Comparison of ENCODE assay signal across 15 mouse cellular contexts in genomic region chr2:39142357-39142948, GRCm38 (mm10). TPM values are rescaled to one million over a fixed set of nuclear protein-coding genes. Genes with fewer than 3 reads are reported as not detected.
DNase-seq lines count a peak whose midpoint lies in the region; TF ChIP-seq lines count a peak whose summit lies in the region.
"Had no signal": no experiment of that assay in that cellular context is flagged by ENCODE, and none has a peak within 500 bp of the region (broad histone marks: within the 10 kb centered on the region; RNA-seq: fewer than 3 reads in every experiment).

No protein-coding gene starts in this region.

- no peak for TF ChIP-seq POLR2A in cortical plate, adult 2 months (IDR thresholded peaks at IDR 0.05; ENCODE audit: extremely low read depth, insufficient read depth, low read length)

- no peak for TF ChIP-seq CTCF in cortical plate, adult 2 months (IDR thresholded peaks at IDR 0.05; ENCODE audit: extremely low read depth, insufficient read depth, low read length)

- peaks cover 5% of the 10 kb centered on the region for H3K4me1 ChIP-seq in cortical plate, adult 2 months (ENCODE audit: control insufficient read depth, insufficient read depth, low read length)
- H3K4me1 ChIP-seq: hindbrain, embryonic 15.5 days had no signal

- peak; percentile 47 to 78 for DNase-seq in layer of hippocampus, adult 18-20 months (ENCODE audit: low spot score in 2 of 2)
- no peak for DNase-seq in layer of hippocampus, postnatal 25 days (ENCODE audit: extremely low spot score in 1 of 2, low spot score in 1 of 2)
- DNase-seq in layer of hippocampus, postnatal 36 days = peak; percentile 29 to 46
- peak; percentile 54 for DNase-seq in right cerebral cortex, postnatal 25 days
- DNase-seq in urinary bladder, postnatal 14 days (ENCODE audit: low spot score) = no peak
- DNase-seq in urinary bladder, postnatal 25 days (ENCODE audit: low spot score) = no peak
- DNase-seq: embryo, embryonic 11 days; gastrocnemius, adult 2 months; kidney, adult 8-10 months; retina, postnatal 1 day; thymus, postnatal 25 days had no signal

- H3K27ac ChIP-seq in cortical plate, adult 2 months (ENCODE audit: insufficient read depth, low read length) = peak overlapping the region; percentile 60; the same call in 1 of the 2 replicates
- H3K27ac ChIP-seq: gastrocnemius, adult 2 months; hindbrain, embryonic 15.5 days had no signal

- H3K4me3 ChIP-seq in cortical plate, adult 2 months (ENCODE audit: insufficient read depth, low read length) = no peak overlapping the region
- H3K4me3 ChIP-seq: erythroblast, embryonic 14.5 days; gastrocnemius, adult 2 months; heart, embryonic 12.5 days; hindbrain, embryonic 15.5 days had no signal

RNA-seq across cellular contexts. Expression of gene Scai, which starts 48.1 kb away (rescaled TPM):
- total RNA-seq in layer of hippocampus, adult 18-20 months (2021) = 10 to 100 TPM; 48.2 to 50.0 TPM
- total RNA-seq in layer of hippocampus, postnatal 25 days (2021) = 10 to 100 TPM; 54.6 to 65.8 TPM
- polyA plus RNA-seq in cortical plate, adult 2 months (2012; rRNA removed) = 12.2 and 14.2 TPM in 2 replicates
- total RNA-seq in layer of hippocampus, postnatal 36 days (2021) = 10 to 100 TPM; 59.2 to 64.4 TPM

Comparison
In these comparisons a context has a peak if more than half of its experiments do, and no peak if none do; other contexts are left out.
1. DNase-seq: peak in layer of hippocampus, adult 18-20 months (2 of 2), layer of hippocampus, postnatal 36 days (2 of 2) and right cerebral cortex, postnatal 25 days (single experiment); none in layer of hippocampus, postnatal 25 days (0 of 2), urinary bladder, postnatal 14 days (single experiment) and urinary bladder, postnatal 25 days (single experiment).